Mouse (Mus musculus) erythroblast, embryonic 14.5 days (primary cell): ENCODE measurements around the gene Trim17. TPM values are rescaled to one million over a fixed set of nuclear protein-coding genes. Genes with fewer than 3 reads are reported as not detected.

Experiments
- H3K27me3 ChIP-seq: 2 replicates; pipeline ENCODE4 v1.6.1; 2012; ENCODE audit warnings: inconsistent platforms; ENCODE audit not compliant: control insufficient read depth
- H3K36me3 ChIP-seq: 2 replicates; pipeline ENCODE4 v1.6.1; 2012; ENCODE audit warnings: mild to moderate bottlenecking, inconsistent platforms; ENCODE audit not compliant: control insufficient read depth
- H3K4me1 ChIP-seq: 2 replicates; pipeline ENCODE4 v1.6.1; 2012; ENCODE audit warnings: inconsistent platforms; ENCODE audit not compliant: control insufficient read depth
- H3K4me3 ChIP-seq: replicated peaks from 2 replicates; pipeline ENCODE3; 2012; ENCODE audit warnings: moderate library complexity, mild to moderate bottlenecking, inconsistent platforms
- H3K9me3 ChIP-seq: 2 replicates; pipeline ENCODE4 v1.6.1; 2012; ENCODE audit warnings: low read length, inconsistent platforms, mixed read lengths; ENCODE audit not compliant: control insufficient read depth
- GATA1 ChIP-seq: IDR thresholded peaks from 2 replicates; pipeline ENCODE4 v1.6.1; 2012; ENCODE audit warnings: low read length, inconsistent platforms, mixed read lengths
- TAL1 ChIP-seq: IDR thresholded peaks from 3 replicates; pipeline ENCODE4 v1.6.1; 2012; ENCODE audit warnings: low read length, inconsistent platforms, mixed read lengths
- polyA plus RNA-seq: library from polyadenylated mRNA; stranded (reverse); fragments of >175 nt; gene quantifications from 2 replicates; pipeline ENCODE4 v1.2.3, GENCODE M21; 2012

The Trim17 gene
- polyA plus RNA-seq = 0.14 TPM in 1 of 2 replicates, not detected in the other

GRCm38 (mm10) chr11:58954420-58955142 is at the start of gene Trim17, which contains the start of gene Hist3h2a:
Gene Trim17 (plus strand): TSS chr11:58954685.
Gene Hist3h2a (plus strand): TSS chr11:58954685.
- no peak for TF ChIP-seq TAL1
- 0 out of 2 replicates have a peak, but pooled peaks have one; percentile 32 for TF ChIP-seq GATA1
- H3K36me3 ChIP-seq = peaks cover 42% of the 10 kb centered on the region
- peaks cover 48% of the 10 kb centered on the region for H3K4me1 ChIP-seq
- no peaks in the 10 kb centered on the region for H3K9me3 ChIP-seq
- peaks cover 33% of the 10 kb centered on the region for H3K27me3 ChIP-seq
- H3K4me3 ChIP-seq = peak within 1 kb of the TSS; percentile 86

DNA sequence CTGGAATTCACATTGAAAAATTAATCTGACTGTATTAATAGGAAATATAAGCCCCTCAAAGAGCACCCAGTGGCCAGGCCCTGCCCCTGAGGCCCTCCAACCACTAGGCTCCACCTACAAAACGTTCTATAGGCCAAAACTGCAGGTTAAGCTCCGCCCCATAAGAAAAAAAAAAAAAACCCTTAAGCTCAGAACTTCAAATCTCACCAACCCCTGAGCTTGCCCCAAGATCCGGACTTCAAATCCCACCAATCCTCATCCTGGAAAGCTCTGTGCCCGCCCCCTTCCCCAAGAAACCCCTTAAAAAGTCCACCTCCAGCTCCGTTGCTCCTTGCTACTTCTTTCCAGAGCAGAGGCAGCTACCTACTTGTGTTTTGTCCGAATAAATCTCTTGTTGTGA is 49.6 kb upstream of the Trim17 start:
- peaks cover 54% of the 10 kb centered on the region for H3K4me1 ChIP-seq
- H3K9me3 ChIP-seq = 0 out of 2 replicates have a peak, but pooled peaks cover 3% of the 10 kb centered on the region
- H3K4me3 ChIP-seq = peak overlapping the region; percentile 68
- peaks cover 31% of the 10 kb centered on the region for H3K36me3 ChIP-seq
- H3K27me3 ChIP-seq = peaks cover 6% of the 10 kb centered on the region
- no peak for TF ChIP-seq TAL1
- no peak for TF ChIP-seq GATA1

DNA sequence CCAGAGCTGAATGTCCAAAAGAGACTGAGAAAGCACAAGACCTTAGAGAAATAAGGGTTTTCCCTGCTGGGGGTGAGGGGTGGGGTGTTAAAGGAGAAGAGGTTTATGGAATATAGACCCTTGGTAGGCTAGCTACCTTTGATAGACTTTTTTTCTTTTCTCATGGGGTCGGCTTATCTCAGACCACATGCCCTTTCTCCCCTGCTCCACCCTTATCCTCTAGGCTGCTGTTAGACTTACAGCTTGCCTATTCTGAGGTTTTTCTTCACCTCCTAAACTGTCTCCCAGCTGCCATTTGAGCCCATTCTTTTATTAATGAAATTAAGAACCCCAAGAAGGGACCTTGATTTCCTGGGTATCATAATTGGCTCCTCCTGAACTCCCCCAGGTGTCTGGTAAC is 40.7 kb upstream of the Trim17 start:
- Histone ChIP-seq H3K27me3 (peaks cover 15% of the 10 kb centered on the region), H3K36me3 (peaks cover 6% of the 10 kb centered on the region), H3K9me3 (no peaks in the 10 kb centered on the region), H3K4me3 (peak overlapping the region; percentile 60), H3K4me1 (peaks cover 69% of the 10 kb centered on the region)
- TF ChIP-seq TAL1 (peak; percentile 11; the same call in 1 of the 3 replicates), GATA1 (peak; percentile 39; the same call in 1 of the 2 replicates)

DNA sequence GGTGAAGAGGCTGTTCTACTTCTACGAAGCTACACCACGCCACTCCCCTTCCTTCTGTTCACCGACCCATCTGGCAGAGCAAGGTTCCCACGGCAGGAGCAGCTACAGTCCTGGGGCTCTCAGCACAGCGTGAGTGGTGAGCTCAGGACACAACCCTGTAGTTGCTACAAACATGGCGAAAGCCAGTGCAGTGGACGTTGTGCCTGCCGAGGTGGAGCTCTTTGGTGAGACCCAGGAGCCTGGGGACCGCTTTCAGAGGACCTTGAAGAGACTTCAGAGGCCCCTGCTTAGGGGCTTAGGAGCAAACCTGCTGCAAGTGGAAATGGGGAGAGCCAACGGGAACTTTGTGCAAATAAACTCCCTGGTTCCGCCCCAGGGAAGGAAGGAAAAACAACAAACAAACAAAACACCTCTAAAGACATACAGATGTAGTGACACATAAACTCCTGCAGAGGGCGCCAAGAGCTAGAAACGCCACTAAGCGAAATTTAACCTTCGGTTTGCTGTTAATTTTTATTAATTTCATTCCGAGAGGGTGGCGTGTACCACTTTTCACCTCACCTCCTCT is 39.9 kb upstream of the Trim17 start:
- peaks cover 14% of the 10 kb centered on the region for H3K36me3 ChIP-seq
- H3K9me3 ChIP-seq = no peaks in the 10 kb centered on the region
- H3K27me3 ChIP-seq = peaks cover 12% of the 10 kb centered on the region
- peak overlapping the region; percentile 60 for H3K4me3 ChIP-seq
- TF ChIP-seq GATA1 (no peak), TAL1 (no peak)
- H3K4me1 ChIP-seq = peaks cover 77% of the 10 kb centered on the region

DNA sequence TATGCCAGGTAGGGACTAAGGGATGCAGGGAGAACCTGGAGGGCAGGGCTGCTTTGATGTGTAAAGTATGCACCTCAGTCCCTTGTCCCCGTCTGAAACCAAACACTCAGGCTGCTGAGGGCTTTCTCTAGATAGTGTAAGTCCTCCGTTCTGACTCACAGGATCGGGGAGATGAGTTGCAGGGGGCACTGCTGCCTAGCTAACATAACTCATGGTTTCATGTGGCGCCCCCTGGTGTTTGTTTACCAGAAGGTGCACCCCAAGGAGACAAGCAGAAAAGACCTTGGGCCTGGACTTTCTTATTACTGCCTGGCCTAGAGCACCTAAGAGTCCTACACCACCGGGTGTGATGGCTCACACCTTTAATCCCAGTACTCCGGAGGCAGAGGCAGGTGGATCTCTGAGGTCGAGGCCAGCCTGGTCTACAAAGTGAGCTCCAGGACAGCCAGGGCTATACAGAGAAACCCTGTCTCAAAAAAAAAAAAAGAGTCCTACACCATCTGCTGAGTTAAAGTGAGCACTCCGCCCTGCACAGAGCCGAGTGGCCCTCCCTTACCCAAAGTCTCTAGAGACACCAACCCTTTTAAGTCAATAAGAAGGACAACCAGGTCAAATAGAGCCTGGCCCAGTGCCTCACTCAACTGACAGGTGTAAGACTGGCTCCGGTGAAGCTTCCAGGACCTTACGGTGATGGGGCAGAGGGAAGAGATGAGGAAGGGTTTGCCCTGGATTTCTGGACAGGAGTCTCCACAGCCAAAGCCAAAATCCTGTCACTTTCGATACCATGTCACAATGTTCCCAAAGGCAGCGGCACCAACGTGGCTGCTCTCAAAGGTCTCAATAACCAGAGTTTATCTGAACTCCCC is 37.4 kb upstream of the Trim17 start:
- Histone ChIP-seq H3K4me3 (peak overlapping the region; percentile 81), H3K27me3 (0 out of 2 replicates have a peak, but pooled peaks cover 2% of the 10 kb centered on the region), H3K9me3 (no peaks in the 10 kb centered on the region), H3K36me3 (peaks cover 39% of the 10 kb centered on the region), H3K4me1 (peaks cover 92% of the 10 kb centered on the region)
- TF ChIP-seq TAL1 (no peak), GATA1 (no peak)

GRCm38 (mm10) chr11:58917745-58918366 is 36.6 kb upstream of the Trim17 start, which contains the start of gene Btnl10:
Gene Btnl10 (plus strand): TSS chr11:58917908.
- peaks cover 47% of the 10 kb centered on the region for H3K36me3 ChIP-seq
- peak within 1 kb of the TSS; percentile 81 for H3K4me3 ChIP-seq
- TF ChIP-seq GATA1 (peak; percentile 70), TAL1 (peak; percentile 75)
- H3K27me3 ChIP-seq = 0 out of 2 replicates have a peak, but pooled peaks cover 2% of the 10 kb centered on the region
- H3K9me3 ChIP-seq = no peaks in the 10 kb centered on the region
- peaks cover 89% of the 10 kb centered on the region for H3K4me1 ChIP-seq

- TF ChIP-seq GATA1 (no peak), TAL1 (no peak)
- H3K4me1 ChIP-seq = peaks cover 80% of the 10 kb centered on the region
- H3K36me3 ChIP-seq = peaks cover 56% of the 10 kb centered on the region
- H3K4me3 ChIP-seq = peak overlapping the region; percentile 81
- H3K9me3 ChIP-seq = no peaks in the 10 kb centered on the region
- peaks cover 2% of the 10 kb centered on the region; the same call in 1 of the 2 replicates for H3K27me3 ChIP-seq
Measured at GRCm38 (mm10) chr11:58918759-58919158, 35.7 kb upstream of the Trim17 start.

DNA sequence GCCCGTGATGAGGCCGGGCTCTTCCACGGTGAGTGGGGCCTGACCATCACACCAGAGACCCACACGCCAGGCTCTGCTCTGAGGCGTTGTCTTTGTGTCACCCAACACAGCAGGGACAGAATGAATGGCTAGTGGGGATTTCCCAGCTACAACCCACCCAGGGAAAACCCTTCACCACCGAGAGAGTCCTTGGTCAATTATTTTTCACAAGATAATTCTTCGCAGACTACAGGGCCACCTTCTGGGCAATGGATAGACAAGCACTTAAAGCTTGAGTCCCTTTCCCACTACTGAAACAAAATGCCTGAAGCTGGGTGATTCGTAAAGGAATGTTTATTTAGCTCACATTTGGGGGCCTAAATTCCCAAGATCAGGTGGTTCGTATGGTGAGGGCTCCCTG is 32.1 kb upstream of the Trim17 start:
- Histone ChIP-seq H3K4me1 (peaks cover 47% of the 10 kb centered on the region), H3K36me3 (peaks cover 75% of the 10 kb centered on the region), H3K9me3 (no peaks in the 10 kb centered on the region), H3K27me3 (peaks cover 2% of the 10 kb centered on the region; the same call in 1 of the 2 replicates), H3K4me3 (no peak overlapping the region)
- TF ChIP-seq GATA1 (no peak), TAL1 (no peak)
